Mouse (Mus musculus) layer of hippocampus, postnatal 14 days (tissue): Measurements from ENCODE around the gene Zranb2. TPM values are rescaled to one million over a fixed set of nuclear protein-coding genes. Genes with fewer than 3 reads are reported as not detected.

Experiments used
- DNase-seq, 2 experiments: peaks; one replicate each; pipeline ENCODE4 v3.0.0; 2021 to 2022; ENCODE audit warnings: low spot score in 2 of 2, mixed read lengths in 1 of 2
- long read RNA-seq, 2 experiments: library from polyadenylated mRNA; stranded (forward); transcript quantifications; one replicate each; pipeline ENCODE4 v2.0.0; 2021
- total RNA-seq, 2 experiments: library from RNA; stranded (reverse); gene quantifications; 2 replicates each; pipeline ENCODE4 v1.2.3; 2021

Zranb2 gene
- 100 to 1,000 TPM; 133 to 144 TPM for total RNA-seq
- long read RNA-seq, experiment 1, transcript Zranb2-203 (10 exons, 2,924 nt), result major isoform, 128 of 208 reads
- long read RNA-seq, experiment 1, partial matches to known transcripts, result 15 of 208 reads
- long read RNA-seq, experiment 1, other reads (novel, unspliced or antisense), result 61 of 208 reads
- long read RNA-seq, experiment 2, transcript Zranb2-203 (10 exons, 2,924 nt), result major isoform, 164 of 242 reads
- long read RNA-seq, experiment 2, transcript Zranb2-202 (11 exons, 2,737 nt), result minor isoform, 6 of 242 reads
- long read RNA-seq, experiment 2, partial matches to known transcripts, result 10 of 242 reads
- long read RNA-seq, experiment 2, other reads (novel, unspliced or antisense), result 59 of 242 reads

- peak; percentile 94 to 97 for DNase-seq
Observed at GRCm38 (mm10) chr3:157533964-157534785, at the start of gene Zranb2. TSS of gene Zranb2 (plus strand) at chr3:157534160.

GRCm38 (mm10) chr3:157492043-157492442 lies 41.9 kb upstream of the Zranb2 start:
- no peak for DNase-seq

- DNase-seq, result no peak
Observed at GRCm38 (mm10) chr3:157502216-157502615, 31.7 kb upstream of the Zranb2 start.

- DNase-seq, result no peak
Observed at GRCm38 (mm10) chr3:157514116-157514796, 19.7 kb upstream of the Zranb2 start.

- no peak for DNase-seq
Observed at GRCm38 (mm10) chr3:157516471-157516870, 17.5 kb upstream of the Zranb2 start.

- no peak for DNase-seq
Observed at GRCm38 (mm10) chr3:157517992-157518391, 16.0 kb upstream of the Zranb2 start.

GRCm38 (mm10) chr3:157520433-157520832 lies 13.5 kb upstream of the Zranb2 start:
- peak; percentile 69 to 77 for DNase-seq

GRCm38 (mm10) chr3:157523834-157524233 lies 10.1 kb upstream of the Zranb2 start:
- DNase-seq, result no peak

- no peak for DNase-seq
Observed at GRCm38 (mm10) chr3:157531585-157531984, 2.4 kb upstream of the Zranb2 start.

GRCm38 (mm10) chr3:157534786-157535415 lies 941 bp downstream of the Zranb2 start:
- DNase-seq, result no peak

- no peak for DNase-seq
Observed at GRCm38 (mm10) chr3:157549323-157549722, 15.4 kb downstream of the Zranb2 start.

- DNase-seq, result no peak
Observed at GRCm38 (mm10) chr3:157549758-157550600, 16.0 kb downstream of the Zranb2 start.

- DNase-seq, result peak in 1 of 2 experiments; percentile 58
Observed at GRCm38 (mm10) chr3:157565196-157565595, 31.2 kb downstream of the Zranb2 start.

GRCm38 (mm10) chr3:157566725-157567565 lies 33.0 kb downstream of the Zranb2 start, which contains the start of gene Ptger3:
TSS of gene Ptger3 (plus strand) at chr3:157566892.
- DNase-seq, result peak; percentile 12 to 15

- DNase-seq, result no peak
Observed at GRCm38 (mm10) chr3:157567566-157568132, 33.7 kb downstream of the Zranb2 start.

GRCm38 (mm10) chr3:157572011-157572410 lies 38.1 kb downstream of the Zranb2 start:
- no peak for DNase-seq

- no peak for DNase-seq
Observed at GRCm38 (mm10) chr3:157575441-157576342, 41.7 kb downstream of the Zranb2 start.

GRCm38 (mm10) chr3:157576343-157576722 lies 42.4 kb downstream of the Zranb2 start:
- no peak for DNase-seq
